In genomic region chr10:40521579-40521978, GRCm38 (mm10) we compare ENCODE assay signal across 9 mouse cellular contexts. TPM values are rescaled to one million over a fixed set of nuclear protein-coding genes. Genes with fewer than 3 reads are reported as not detected.
DNase-seq lines count a peak whose midpoint lies in the region; ATAC-seq lines count a peak whose summit lies in the region.
"Had no signal": no experiment of that assay in that cellular context is flagged by ENCODE, and none has a peak within 500 bp of the region (broad histone marks: within the 10 kb centered on the region; RNA-seq: fewer than 3 reads in every experiment).

No protein-coding gene starts in this region.

- peak overlapping the region; percentile 2; the same call in 1 of the 2 replicates for H3K4me2 ChIP-seq in heart, embryonic 15.5 days
- no peak overlapping the region for H3K4me2 ChIP-seq in heart, embryonic 11.5 days
- H3K4me2 ChIP-seq in forebrain, embryonic 11.5 days (ENCODE audit: low read depth, low read length, severe bottlenecking), result no peak overlapping the region
- H3K4me2 ChIP-seq in midbrain, embryonic 13.5 days (replicated peaks), result peak overlapping the region; percentile 36
- H3K4me2 ChIP-seq: liver, embryonic 12.5 days had no signal

- H3K9me3 ChIP-seq in heart, embryonic 15.5 days (replicated peaks), result no peaks in the 10 kb centered on the region
- no peaks in the 10 kb centered on the region for H3K9me3 ChIP-seq in heart, embryonic 11.5 days (replicated peaks; ENCODE audit: control insufficient read depth, low read length)
- H3K9me3 ChIP-seq in forebrain, embryonic 11.5 days (ENCODE audit: control insufficient read depth, low read length), result no peaks in the 10 kb centered on the region
- no peaks in the 10 kb centered on the region for H3K9me3 ChIP-seq in midbrain, embryonic 13.5 days
- H3K9me3 ChIP-seq: liver, embryonic 12.5 days had no signal

- H3K4me1 ChIP-seq in heart, embryonic 15.5 days (replicated peaks), result no peaks in the 10 kb centered on the region
- H3K4me1 ChIP-seq in heart, embryonic 11.5 days (ENCODE audit: control insufficient read depth, insufficient read depth, low read length), result 0 out of 2 replicates have a peak, but pooled peaks cover under 1% of the 10 kb centered on the region
- H3K4me1 ChIP-seq in forebrain, embryonic 11.5 days (replicated peaks; ENCODE audit: control insufficient read depth, insufficient read depth, low read length), result peaks cover 5% of the 10 kb centered on the region; the same call in 1 of the 2 replicates
- peaks cover 21% of the 10 kb centered on the region for H3K4me1 ChIP-seq in midbrain, embryonic 13.5 days (replicated peaks)

- peak; percentile 90 for DNase-seq in NIH3T3 (ENCODE audit: low read depth)
- no peak for DNase-seq in forebrain, embryonic 11.5 days (ENCODE audit: low spot score)
- DNase-seq in right cerebral cortex, postnatal 36 days (ENCODE audit: low spot score in 2 of 2), result no peak
- DNase-seq in thymus, postnatal 14 days, result no peak
- DNase-seq in ovary, postnatal 10 days (ENCODE audit: low spot score), result no peak

- WGBS in heart, embryonic 15.5 days, result 45% methylated on average over 12 of the region's 12 CpGs
- WGBS in heart, embryonic 11.5 days (ENCODE audit: insufficient replicate concordance), result 47% methylated on average over 12 of the region's 12 CpGs
- 12% methylated on average over 12 of the region's 12 CpGs for WGBS in forebrain, embryonic 11.5 days
- 8% methylated on average over 12 of the region's 12 CpGs for WGBS in midbrain, embryonic 13.5 days

- H3K27ac ChIP-seq in heart, embryonic 15.5 days, result no peak overlapping the region
- H3K27ac ChIP-seq in heart, embryonic 11.5 days (ENCODE audit: low read depth, low read length), result no peak overlapping the region
- H3K27ac ChIP-seq in forebrain, embryonic 11.5 days (ENCODE audit: low read depth, low read length), result peak overlapping the region; percentile 42; the same call in 1 of the 2 replicates
- H3K27ac ChIP-seq in midbrain, embryonic 13.5 days, result peak overlapping the region; percentile 64; the same call in 1 of the 2 replicates
- H3K27ac ChIP-seq: liver, embryonic 12.5 days had no signal

- no peak overlapping the region for H3K4me3 ChIP-seq in heart, embryonic 15.5 days
- H3K4me3 ChIP-seq in heart, embryonic 11.5 days (ENCODE audit: low read depth, low read length), result no peak overlapping the region
- no peak overlapping the region for H3K4me3 ChIP-seq in forebrain, embryonic 11.5 days (ENCODE audit: low read depth, low read length)
- 0 out of 2 replicates have a peak overlapping the region, but pooled peaks have one; percentile 8 for H3K4me3 ChIP-seq in midbrain, embryonic 13.5 days (replicated peaks)
- H3K4me3 ChIP-seq: liver, embryonic 12.5 days had no signal

- ATAC-seq in heart, embryonic 15.5 days (replicated peaks; ENCODE audit: insufficient number of reproducible peaks, insufficient read depth, low FRiP score, low read depth), result no peak
- no peak for ATAC-seq in heart, embryonic 11.5 days (replicated peaks; ENCODE audit: insufficient number of reproducible peaks, low FRiP score, low TSS enrichment)
- peak; percentile 75 for ATAC-seq in forebrain, embryonic 11.5 days (replicated peaks; ENCODE audit: low FRiP score)
- peak; percentile 64 for ATAC-seq in midbrain, embryonic 13.5 days
- ATAC-seq: liver, embryonic 12.5 days had no signal

- no peaks in the 10 kb centered on the region for H3K27me3 ChIP-seq in heart, embryonic 15.5 days
- H3K27me3 ChIP-seq in heart, embryonic 11.5 days (ENCODE audit: control insufficient read depth, insufficient read depth, low read length), result no peaks in the 10 kb centered on the region
- H3K27me3 ChIP-seq in forebrain, embryonic 11.5 days (ENCODE audit: control insufficient read depth, insufficient read depth, low read length), result no peaks in the 10 kb centered on the region
- 0 out of 2 replicates have a peak, but pooled peaks cover 3% of the 10 kb centered on the region for H3K27me3 ChIP-seq in midbrain, embryonic 13.5 days

- H3K36me3 ChIP-seq in heart, embryonic 15.5 days, result no peaks in the 10 kb centered on the region
- H3K36me3 ChIP-seq in heart, embryonic 11.5 days (ENCODE audit: control insufficient read depth, insufficient read depth, low read length), result no peaks in the 10 kb centered on the region
- H3K36me3 ChIP-seq in forebrain, embryonic 11.5 days (ENCODE audit: control insufficient read depth, insufficient read depth, low read length), result no peaks in the 10 kb centered on the region
- H3K36me3 ChIP-seq in midbrain, embryonic 13.5 days, result no peaks in the 10 kb centered on the region
- H3K36me3 ChIP-seq: liver, embryonic 12.5 days had no signal

- H3K9ac ChIP-seq in heart, embryonic 15.5 days, result no peak overlapping the region
- H3K9ac ChIP-seq in heart, embryonic 11.5 days (ENCODE audit: low read depth, low read length), result no peak overlapping the region
- peak overlapping the region; percentile 16; the same call in 1 of the 2 replicates for H3K9ac ChIP-seq in forebrain, embryonic 11.5 days (ENCODE audit: low read length)
- 0 out of 2 replicates have a peak overlapping the region, but pooled peaks have one; percentile 28 for H3K9ac ChIP-seq in midbrain, embryonic 13.5 days (replicated peaks)
- H3K9ac ChIP-seq: liver, embryonic 12.5 days had no signal

RNA-seq across cellular contexts. Expression of gene Slc22a16, which starts 48.6 kb away (rescaled TPM):
- polyA plus RNA-seq in heart, embryonic 15.5 days (2015; fragmentation: Nextera tagmentation; extraction: Ambion mirVana), result not detected in 2 replicates
- polyA plus RNA-seq in heart, embryonic 11.5 days (2014; fragmentation: Nextera tagmentation; extraction: Ambion mirVana), result not detected in 2 replicates
- polyA plus RNA-seq in forebrain, embryonic 11.5 days (2014; fragmentation: Nextera tagmentation; extraction: Ambion mirVana), result not detected in 2 replicates
- not detected in 2 replicates for polyA plus RNA-seq in midbrain, embryonic 13.5 days (2015; fragmentation: Nextera tagmentation; extraction: Ambion mirVana)
- polyA plus RNA-seq: liver, embryonic 12.5 days had no signal

Comparison
In these comparisons a context has a peak if more than half of its experiments do, and no peak if none do; other contexts are left out.
1. H3K4me2 ChIP-seq: peak in heart, embryonic 15.5 days (single experiment) and midbrain, embryonic 13.5 days (single experiment); none in heart, embryonic 11.5 days (single experiment) and forebrain, embryonic 11.5 days (single experiment).
2. ATAC-seq: peak in forebrain, embryonic 11.5 days (single experiment) and midbrain, embryonic 13.5 days (single experiment); none in heart, embryonic 15.5 days (single experiment) and heart, embryonic 11.5 days (single experiment).
3. H3K27ac ChIP-seq: peak in forebrain, embryonic 11.5 days (single experiment) and midbrain, embryonic 13.5 days (single experiment); none in heart, embryonic 15.5 days (single experiment) and heart, embryonic 11.5 days (single experiment).
4. H3K9ac ChIP-seq: peak in forebrain, embryonic 11.5 days (single experiment) and midbrain, embryonic 13.5 days (single experiment); none in heart, embryonic 15.5 days (single experiment) and heart, embryonic 11.5 days (single experiment).